Mouse (Mus musculus): ENCODE results near the gene Olfml1.

The Olfml1 gene

GRCm38 (mm10) chr7:107567261-107567671 lies at the start of gene Olfml1:
Gene Olfml1 (plus strand): TSS chr7:107567446.
- in situ Hi-C loops (cut with MboI), result no loop called here

GRCm38 (mm10) chr7:107519256-107520025 lies 47.8 kb upstream of the Olfml1 start:
- in situ Hi-C loops (cut with MboI), result no loop called here

- in situ Hi-C loops (cut with MboI), result no loop called here
Observed at GRCm38 (mm10) chr7:107521411-107521810, 45.8 kb upstream of the Olfml1 start.

GRCm38 (mm10) chr7:107526299-107526698 lies 40.9 kb upstream of the Olfml1 start:
- in situ Hi-C loops (cut with MboI), result no loop called here

- in situ Hi-C loops (cut with MboI), result no loop called here
Observed at GRCm38 (mm10) chr7:107528169-107528772, 39.0 kb upstream of the Olfml1 start.

- in situ Hi-C loops (cut with MboI), result no loop called here
Observed at GRCm38 (mm10) chr7:107529364-107529763, 37.9 kb upstream of the Olfml1 start.

GRCm38 (mm10) chr7:107535311-107535710 lies 31.9 kb upstream of the Olfml1 start:
- in situ Hi-C loops (cut with MboI), result no loop called here

GRCm38 (mm10) chr7:107536516-107536915 lies 30.7 kb upstream of the Olfml1 start:
- in situ Hi-C loops (cut with MboI), result no loop called here

- in situ Hi-C loops (cut with MboI), result no loop called here
Observed at GRCm38 (mm10) chr7:107540034-107540433, 27.2 kb upstream of the Olfml1 start.

GRCm38 (mm10) chr7:107545011-107545410 lies 22.2 kb upstream of the Olfml1 start:
- in situ Hi-C loops (cut with MboI), result no loop called here

- in situ Hi-C loops (cut with MboI), result no loop called here
Observed at GRCm38 (mm10) chr7:107547872-107548271, 19.4 kb upstream of the Olfml1 start.

- in situ Hi-C loops (cut with MboI), result no loop called here
Observed at GRCm38 (mm10) chr7:107553461-107553860, 13.8 kb upstream of the Olfml1 start.

- in situ Hi-C loops (cut with MboI), result no loop called here
Observed at GRCm38 (mm10) chr7:107555906-107556305, 11.3 kb upstream of the Olfml1 start.

GRCm38 (mm10) chr7:107560675-107561074 lies 6.6 kb upstream of the Olfml1 start:
- in situ Hi-C loops (cut with MboI), result no loop called here

GRCm38 (mm10) chr7:107561584-107561983 lies 5.7 kb upstream of the Olfml1 start:
- in situ Hi-C loops (cut with MboI), result no loop called here

GRCm38 (mm10) chr7:107563727-107564126 lies 3.5 kb upstream of the Olfml1 start:
- in situ Hi-C loops (cut with MboI), result no loop called here

GRCm38 (mm10) chr7:107567674-107568073 lies 428 bp downstream of the Olfml1 start:
- in situ Hi-C loops (cut with MboI), result no loop called here

- in situ Hi-C loops (cut with MboI), result no loop called here
Observed at GRCm38 (mm10) chr7:107568971-107569370, 1.7 kb downstream of the Olfml1 start.

GRCm38 (mm10) chr7:107573856-107574255 lies 6.6 kb downstream of the Olfml1 start:
- in situ Hi-C loops (cut with MboI), result no loop called here

GRCm38 (mm10) chr7:107574276-107574675 lies 7.0 kb downstream of the Olfml1 start:
- in situ Hi-C loops (cut with MboI), result no loop called here

GRCm38 (mm10) chr7:107592641-107593040 lies 25.4 kb downstream of the Olfml1 start:
- in situ Hi-C loops (cut with MboI), result no loop called here

- in situ Hi-C loops (cut with MboI), result no loop called here
Observed at GRCm38 (mm10) chr7:107593904-107594303, 26.7 kb downstream of the Olfml1 start.

GRCm38 (mm10) chr7:107594325-107594856 lies 27.1 kb downstream of the Olfml1 start:
- in situ Hi-C loops (cut with MboI), result no loop called here
